Mouse (Mus musculus) embryo, embryonic 9.5 days (tissue): ENCODE results near the gene Wdfy2.

Source experiments
- DNase-seq: peaks from one replicate; pipeline ENCODE4 v3.0.0-alpha.2; 2017; ENCODE audit errors: extremely low spot score

Wdfy2 gene

DNA sequence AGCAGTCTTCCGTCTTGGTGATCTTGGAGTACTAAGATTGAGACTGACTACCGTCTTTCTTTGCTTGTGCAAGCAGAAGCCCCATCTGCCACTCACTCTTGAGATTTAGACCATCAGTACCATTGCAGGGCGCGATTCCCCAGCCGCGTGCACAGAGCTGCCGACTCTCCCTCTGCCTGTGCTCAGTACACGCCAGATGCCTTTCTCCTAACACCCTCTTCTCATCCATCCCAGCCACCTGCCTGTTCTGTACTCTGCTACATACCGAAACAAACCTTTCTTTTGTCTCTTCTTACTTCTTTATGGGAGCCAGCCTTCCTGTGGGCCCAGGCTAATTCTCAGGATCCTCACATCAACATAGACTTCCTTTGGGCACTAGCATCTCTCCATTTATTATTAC is 97.9 kb downstream of the Wdfy2 start:
- no peak for DNase-seq

DNA sequence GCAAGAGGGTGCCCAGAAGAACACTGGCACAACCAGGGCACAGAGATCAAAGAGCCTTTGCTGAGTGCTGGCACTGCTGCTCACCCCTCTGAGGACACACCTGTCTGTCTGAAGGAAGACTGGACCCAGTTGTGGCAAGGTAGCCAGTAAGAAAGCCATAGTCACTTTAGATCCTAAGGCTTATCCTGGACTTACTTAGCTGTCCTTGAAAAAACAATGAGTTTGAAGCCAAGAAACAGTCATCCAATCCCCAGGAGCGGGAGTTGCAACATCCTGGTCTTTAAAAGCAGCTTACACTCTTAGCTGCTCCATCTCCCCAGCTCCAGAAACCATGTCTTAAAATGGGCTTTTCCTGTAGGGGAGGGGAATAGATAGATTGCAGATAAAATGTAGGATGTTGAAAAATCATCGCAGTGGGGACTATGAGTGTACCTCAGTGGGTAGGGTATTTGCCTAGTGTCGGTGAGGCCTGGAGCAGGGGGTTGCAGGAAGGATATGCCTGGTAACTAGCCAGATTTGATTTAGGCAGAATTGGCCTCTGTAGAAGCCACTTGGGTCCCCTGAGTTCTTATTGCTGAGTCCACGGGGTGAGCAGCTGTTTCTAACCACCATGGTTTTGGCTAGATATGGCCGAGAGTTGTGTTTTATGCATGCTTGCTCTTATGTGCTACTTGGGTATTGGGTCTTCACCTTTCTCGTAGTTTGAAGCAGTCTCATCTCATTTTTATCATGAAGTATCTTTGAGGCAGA is 99.3 kb downstream of the Wdfy2 start:
- no peak for DNase-seq

- no peak for DNase-seq
Measured at GRCm38 (mm10) chr14:62937675-62938074, 100.2 kb downstream of the Wdfy2 start.

- DNase-seq = no peak
Measured at GRCm38 (mm10) chr14:62939435-62939834, 102.0 kb downstream of the Wdfy2 start.

DNA sequence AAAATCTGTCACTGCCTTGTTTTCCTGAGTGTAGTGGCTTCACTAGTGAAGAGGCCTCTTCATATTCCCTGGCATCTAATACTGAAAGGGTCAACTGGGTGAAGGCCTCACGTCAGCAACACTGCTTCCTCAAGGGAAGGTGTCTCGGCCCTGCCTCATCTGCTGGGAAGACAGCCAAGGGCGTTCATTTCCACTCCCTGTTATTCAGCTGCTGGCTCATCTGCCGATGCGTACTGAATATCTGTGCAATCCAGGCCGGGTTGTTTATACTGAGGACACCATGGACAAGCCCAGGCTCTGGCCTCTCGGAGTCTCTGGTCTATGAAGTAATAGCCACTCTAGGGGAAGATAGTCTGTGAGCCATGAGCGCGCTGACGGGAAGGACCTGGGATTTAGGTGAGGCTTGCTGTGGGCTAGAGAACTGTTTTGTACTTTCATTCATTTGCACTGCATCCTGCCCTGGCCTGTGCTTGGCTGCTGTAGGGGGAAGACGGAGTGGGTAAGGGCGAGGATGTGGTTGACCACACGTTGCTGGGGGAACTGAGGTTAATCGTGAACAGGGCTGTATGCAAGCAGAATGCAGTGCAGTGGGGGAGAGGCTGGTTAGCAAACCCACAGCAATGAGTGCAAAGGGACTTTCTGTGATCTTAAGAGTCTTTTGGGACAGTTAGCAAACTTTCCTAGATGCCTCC is 103.1 kb downstream of the Wdfy2 start:
- DNase-seq = no peak

GRCm38 (mm10) chr14:62946794-62947193 is 109.3 kb downstream of the Wdfy2 start:
- no peak for DNase-seq

- no peak for DNase-seq
Measured at GRCm38 (mm10) chr14:62956091-62956490, 118.6 kb downstream of the Wdfy2 start.

DNA sequence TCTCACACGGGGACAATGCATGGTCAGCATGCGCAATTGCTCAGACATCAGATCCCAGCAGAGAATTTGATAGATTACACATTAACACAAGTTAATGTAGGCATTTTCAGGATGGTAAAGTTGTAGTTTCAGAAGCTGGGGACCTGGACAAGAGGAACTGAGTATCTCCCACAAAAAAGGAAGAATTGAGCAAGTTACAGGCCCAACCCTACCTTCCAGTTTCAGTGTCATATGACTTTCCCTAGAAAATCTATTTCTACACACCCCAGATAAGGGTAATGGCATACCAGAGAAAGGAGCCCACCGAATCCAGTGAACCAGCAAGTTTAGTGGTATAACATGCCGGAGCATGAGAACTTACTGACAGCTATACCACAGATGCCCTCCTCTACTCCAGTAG is 126.2 kb downstream of the Wdfy2 start:
- no peak for DNase-seq

GRCm38 (mm10) chr14:62965342-62965741 is 127.9 kb downstream of the Wdfy2 start:
- no peak for DNase-seq

DNA sequence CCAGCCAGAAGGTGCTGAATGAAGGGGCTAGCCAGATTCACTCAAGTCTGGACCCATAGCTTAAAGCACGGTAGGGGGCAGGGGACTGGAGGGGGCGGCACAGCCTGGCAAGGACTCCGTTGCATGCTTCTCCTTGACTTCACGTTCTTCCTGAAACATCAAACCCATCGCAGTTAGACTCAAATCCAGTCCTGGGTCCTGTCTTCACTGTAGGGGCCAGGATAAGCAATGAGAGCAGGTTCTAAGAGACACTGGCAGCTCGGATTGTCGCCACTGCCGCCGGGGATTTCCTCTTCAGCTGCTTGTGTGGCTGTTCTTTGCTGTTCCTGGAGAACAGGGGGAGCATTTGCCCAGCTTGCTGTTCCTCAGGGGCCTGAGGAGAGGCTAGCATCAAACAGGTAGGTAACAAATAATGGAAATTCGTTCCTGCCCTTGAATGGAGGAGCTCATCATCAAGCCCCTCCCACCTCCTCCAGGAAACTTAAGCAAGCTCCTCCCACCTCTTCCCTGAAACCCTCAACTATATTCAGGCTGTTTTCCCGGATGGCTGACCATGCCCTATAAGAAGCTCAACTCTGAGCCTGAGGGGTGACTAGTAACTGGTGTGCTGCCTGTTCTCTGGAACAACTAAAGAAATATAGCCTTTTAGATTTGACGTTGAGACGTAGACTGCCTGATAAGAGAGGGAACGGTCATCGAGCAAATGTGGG is 128.5 kb downstream of the Wdfy2 start:
- peak; percentile 43 for DNase-seq

GRCm38 (mm10) chr14:62975046-62975445 is 137.6 kb downstream of the Wdfy2 start:
- peak; percentile 65 for DNase-seq

DNA sequence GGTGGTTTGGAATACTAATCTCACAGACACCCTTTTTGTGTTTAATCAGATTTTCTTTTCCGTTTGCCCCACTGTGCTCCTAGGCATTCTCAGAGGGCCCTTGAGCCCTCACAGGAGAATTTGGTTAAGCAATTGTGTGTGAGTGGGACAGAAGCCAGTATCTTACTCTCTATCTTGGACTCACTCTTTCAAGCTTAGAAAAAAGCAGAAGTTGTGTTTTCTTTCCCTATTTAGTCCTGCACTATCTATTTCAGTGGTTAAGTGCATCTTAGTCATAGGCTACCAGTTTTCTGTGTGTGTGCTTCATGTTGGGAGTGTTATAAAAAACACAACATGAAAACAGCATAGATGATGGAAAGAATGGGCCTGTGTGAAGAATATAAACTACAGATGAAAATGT is 142.3 kb downstream of the Wdfy2 start:
- no peak for DNase-seq

DNA sequence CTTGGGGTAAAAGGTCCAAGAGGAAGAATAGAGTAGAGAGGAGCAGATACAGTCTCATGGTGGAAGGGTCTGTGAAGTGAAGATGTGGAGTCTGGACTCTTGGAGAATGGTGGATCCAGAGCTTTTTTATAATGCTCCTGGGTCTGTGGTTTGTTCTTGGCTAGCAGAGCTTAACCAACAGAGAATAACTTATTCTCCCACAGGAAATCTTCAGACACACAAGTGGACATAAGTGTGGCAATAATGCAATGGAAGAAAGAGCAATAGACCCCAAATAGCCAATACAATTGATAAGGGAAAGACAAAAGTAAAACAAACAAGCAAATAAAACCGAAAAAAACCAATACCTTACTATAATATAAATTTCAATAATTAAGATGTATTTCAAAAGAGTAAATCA is 146.9 kb downstream of the Wdfy2 start, which contains the start of gene Defb48:
Gene Defb48, minus strand, starts transcription at position 101 of the 400 bp plus-strand sequence.
- DNase-seq = no peak

- no peak for DNase-seq
Measured at GRCm38 (mm10) chr14:62991271-62991670, 153.8 kb downstream of the Wdfy2 start.

GRCm38 (mm10) chr14:62991849-62992510 is 154.5 kb downstream of the Wdfy2 start:
- DNase-seq = no peak

DNA sequence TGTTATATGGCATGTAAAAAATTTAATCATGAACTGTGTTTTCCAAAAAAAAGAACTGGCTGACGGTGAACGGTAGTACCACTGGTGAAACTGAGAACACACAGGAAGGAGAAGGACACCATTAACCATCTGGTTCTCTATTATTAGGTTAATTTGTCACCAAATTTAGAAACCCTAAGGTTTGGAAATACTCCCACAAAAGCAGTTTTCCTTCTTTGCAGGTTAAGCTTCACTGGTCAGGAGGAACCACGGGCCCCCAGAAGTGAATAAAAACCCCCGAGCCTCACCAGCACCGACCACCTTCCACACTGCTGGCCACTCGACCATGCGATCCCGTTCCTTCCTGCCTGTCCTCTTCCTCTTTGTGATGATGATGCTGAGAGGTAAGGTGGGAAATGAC is 160.3 kb downstream of the Wdfy2 start, which contains the start of gene Defb47:
Gene Defb47, plus strand, starts transcription at position 301 of the 400 bp plus-strand sequence.
- no peak for DNase-seq

DNA sequence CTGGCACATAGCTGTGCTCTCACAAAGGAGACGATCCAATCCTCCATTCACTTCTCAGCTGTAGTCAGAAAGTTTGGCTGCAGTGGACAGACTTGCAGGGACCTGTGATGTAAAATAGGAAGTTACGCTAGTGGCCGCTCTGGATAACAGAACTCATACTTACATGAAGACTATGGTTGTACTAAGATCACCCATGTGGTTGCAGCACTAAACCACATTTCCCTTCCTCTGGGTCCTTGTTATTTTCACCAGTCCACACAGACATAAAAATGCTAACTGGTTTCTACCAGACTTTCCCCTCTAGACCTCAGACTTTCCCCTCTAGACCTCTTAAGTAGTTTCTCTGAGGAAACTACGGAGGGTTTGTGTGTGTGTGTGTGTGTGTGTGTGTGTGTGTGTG is 161.5 kb downstream of the Wdfy2 start:
- no peak for DNase-seq

DNA sequence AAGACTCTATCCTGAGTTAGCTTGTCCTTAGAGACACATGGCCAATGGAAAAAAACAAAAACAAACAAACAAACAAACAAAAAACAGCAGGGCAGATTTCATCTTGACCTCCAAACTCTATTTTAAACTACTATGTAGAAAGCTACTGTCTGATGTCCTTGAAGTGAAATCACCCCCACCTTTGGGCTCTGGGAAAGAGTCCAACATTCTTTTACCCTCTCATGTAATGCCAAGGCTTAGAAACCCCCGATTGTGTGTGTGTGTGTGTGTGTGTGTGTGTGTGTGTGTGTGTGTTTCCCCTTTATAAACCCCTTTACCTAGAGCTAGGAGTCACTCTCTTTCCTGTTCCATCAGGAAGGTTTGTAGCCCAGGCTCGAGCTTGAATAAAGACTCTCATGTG is 165.1 kb downstream of the Wdfy2 start:
- DNase-seq = no peak
